Mouse (Mus musculus): ENCODE measurements around the gene Rab3c.

The Rab3c gene

DNA sequence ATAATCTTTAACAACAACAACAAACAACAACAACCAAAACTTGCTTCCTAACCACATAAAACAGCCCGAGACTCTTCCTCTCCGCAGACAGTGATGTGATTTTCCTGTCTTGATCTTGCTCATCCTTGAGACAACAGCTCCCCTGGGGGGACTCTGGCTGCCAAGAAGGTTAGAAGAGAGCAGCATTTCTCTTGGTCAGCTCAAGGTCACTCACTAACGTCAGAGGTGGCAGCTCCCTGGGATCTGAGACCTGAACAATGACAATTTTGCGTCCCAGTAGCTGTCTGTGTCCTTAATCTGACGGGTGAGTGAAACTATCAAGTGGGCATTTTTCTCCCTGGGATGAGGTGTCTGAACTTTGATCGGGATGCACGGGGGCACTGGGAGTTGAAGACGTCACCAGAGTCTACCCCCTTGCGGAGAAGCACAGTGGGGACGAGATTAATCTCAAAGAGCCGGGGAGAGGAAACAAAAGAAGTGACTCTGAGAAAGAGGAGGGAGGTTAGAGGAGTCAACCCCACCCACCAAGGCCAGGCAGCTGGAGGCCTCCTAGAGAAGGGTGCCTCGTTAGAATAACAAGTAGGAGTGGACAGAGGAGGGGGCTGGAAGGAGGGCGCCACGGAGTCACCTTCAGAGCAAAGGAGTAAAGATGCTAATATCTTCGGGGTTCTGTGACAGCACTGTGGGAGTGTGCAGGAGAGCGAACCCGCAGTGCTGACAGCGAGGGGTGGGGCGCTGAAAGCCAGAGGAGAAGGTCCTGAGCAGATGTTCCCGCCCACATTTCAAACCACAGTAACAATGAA lies 261.7 kb downstream of the Rab3c start:
- DNase-seq (ENCODE audit: low spot score), result no peak

DNA sequence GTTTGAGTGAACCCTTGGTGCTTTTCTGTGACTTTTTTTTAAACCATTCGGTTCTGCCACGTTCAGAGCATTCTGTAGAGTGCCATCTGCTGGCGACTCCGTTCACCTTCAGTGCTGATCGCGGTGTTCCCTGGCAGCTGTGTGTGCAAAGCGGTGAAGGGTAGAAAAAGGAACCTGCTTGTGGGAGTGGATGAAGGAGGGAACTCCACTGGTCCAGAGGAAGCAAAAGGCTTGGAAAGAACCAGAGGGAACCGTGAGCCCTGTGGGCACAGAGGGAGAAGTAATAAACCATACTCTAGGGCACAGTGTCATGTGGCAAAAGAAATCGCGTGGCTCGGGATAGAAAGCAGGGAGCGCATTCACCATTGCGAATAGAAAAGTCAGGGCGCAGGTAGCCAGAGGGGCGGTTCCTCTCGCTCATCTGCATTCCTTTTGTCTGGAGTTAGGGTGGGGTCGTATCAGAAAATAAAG lies 262.3 kb downstream of the Rab3c start:
- DNase-seq (ENCODE audit: low spot score), result peak; percentile 79

DNA sequence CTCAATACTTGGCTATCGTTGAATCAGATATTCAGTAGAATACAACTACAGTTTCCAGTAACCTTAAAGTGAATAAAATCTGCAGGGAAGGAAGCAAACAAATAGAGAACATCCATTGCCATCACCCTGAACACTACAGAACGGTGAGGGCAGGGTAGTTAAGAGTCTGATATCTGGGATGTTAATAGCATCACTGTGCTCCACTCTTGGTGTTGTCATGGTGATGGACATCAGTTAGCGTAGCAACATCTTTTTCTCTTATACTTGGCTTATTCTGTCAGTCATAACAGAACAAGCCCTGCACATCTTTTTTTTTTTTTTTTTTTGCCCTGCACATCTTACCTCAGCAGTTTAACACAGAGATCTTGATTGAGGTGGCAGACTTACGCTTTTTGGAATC lies 268.8 kb downstream of the Rab3c start:
- DNase-seq (ENCODE audit: low spot score), result no peak

DNA sequence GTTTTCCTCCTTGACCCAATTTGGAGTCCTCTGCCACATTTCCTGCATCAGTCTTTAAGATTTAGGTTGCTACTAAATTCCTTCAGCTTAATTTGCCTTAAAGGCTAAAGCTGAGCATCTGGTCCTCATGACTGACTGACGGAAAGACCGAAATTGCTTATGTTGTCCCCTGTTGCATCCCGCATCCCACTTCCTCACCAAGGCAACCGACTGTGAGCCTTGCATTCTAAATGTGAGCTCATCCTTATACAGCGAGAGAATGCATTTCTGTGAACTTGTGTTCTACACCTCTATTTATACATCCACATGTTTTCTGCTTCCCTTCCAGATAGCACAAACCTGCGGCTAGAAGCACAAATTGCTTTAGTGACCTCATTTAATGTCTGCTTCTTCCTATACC lies 269.9 kb downstream of the Rab3c start:
- no peak for DNase-seq (ENCODE audit: low spot score)

DNA sequence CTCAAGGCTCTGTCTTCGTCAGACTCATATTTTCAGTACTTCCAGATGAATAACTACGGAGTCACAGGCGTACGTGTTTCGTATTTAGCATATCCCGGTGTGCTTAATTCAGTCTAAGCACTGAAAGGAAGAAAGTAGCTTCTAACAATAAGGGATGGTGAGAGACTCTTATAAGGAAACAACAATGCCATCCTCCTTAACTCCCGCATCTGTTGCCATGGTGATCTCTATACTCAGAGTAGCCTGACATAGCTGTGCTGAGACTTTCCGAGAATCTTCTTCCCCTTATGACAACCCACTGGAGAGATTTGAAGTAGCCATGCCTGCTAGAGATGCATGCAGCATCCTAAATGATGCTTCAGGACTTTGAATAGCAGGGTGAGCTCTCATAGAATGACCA lies 272.3 kb downstream of the Rab3c start:
- no peak for DNase-seq (ENCODE audit: low spot score)

DNA sequence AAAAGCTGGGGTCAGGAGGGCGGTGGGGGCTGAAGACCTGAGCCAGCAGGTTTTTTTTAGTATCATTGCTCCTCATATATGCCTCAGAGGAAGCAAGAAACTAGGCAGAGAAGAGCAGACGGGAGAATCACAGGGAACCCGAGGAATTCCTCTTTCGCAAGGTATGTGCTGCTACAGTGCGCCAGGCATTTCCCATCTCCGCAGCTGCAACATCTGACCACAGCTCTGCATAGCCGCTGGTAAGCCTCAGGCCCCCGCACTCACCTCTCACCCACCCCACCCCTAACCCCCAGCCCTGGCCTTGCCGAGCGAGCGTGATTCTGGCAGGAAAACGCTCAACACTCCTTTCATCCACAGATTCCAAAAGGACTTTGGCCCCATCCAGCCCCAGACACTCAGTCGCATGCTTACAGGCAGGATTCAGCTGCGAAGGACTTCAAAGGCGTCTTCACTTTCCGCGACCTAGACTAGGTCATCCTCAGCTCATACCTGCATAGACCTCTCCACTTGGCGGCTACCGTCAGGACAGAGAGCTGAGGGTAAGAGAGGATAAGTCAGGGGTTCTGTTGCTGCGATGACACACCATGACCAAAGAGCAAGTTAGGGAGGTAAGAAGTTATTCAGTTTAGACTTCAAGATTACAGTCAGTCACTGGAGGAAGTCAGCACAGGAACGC lies 274.6 kb downstream of the Rab3c start:
- no peak for DNase-seq (ENCODE audit: low spot score)
